Mouse (Mus musculus): ENCODE results near the gene Tbx15.

DNA sequence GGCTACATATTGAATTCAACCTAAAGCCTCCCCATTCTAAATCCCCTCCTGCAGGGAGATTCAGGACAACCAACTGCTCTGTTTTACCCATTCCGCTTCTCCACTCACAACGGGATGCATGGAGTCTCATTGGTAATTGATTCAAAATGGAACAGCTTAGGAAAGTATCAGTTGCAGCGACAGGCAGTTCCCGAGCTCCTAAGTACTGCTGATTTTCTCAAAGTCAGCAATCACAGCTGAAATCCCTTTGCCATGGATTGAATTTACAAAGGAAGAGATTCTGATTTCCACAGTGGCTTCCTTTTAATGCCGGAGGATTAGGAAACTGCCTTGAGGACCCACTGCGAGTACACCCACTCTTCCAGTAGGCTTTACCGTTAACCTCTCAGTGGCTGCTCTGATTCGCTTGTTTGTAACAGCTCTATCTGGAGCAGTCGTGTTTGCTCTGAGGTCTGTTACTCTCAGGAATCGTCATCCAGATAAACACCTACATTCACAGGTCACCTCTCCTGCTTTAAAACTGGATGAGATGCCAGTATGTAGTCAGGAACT, 26.6 kb downstream of the Tbx15 start:
- TF ChIP-seq CTCF (IDR thresholded peaks at IDR 0.05; ENCODE audit: low read depth) (no peak), EP300 (IDR thresholded peaks at IDR 0.05; ENCODE audit: low read depth) (no peak)
